Mouse (Mus musculus): Measurements from ENCODE around the gene Spink8.
"Not testable (repeated sequence)": the region's sequence is repeated elsewhere in the genome, so short reads cannot be mapped to it uniquely, and the experiment has no call there.

Gene Spink8
- long read RNA-seq, experiment 1, partial matches to known transcripts = 0 of 3 reads
- long read RNA-seq, experiment 1, other reads (novel, unspliced or antisense) = 0 of 3 reads
- long read RNA-seq, experiment 2, partial matches to known transcripts = 0 of 1 reads
- long read RNA-seq, experiment 2, other reads (novel, unspliced or antisense) = 0 of 1 reads

DNA sequence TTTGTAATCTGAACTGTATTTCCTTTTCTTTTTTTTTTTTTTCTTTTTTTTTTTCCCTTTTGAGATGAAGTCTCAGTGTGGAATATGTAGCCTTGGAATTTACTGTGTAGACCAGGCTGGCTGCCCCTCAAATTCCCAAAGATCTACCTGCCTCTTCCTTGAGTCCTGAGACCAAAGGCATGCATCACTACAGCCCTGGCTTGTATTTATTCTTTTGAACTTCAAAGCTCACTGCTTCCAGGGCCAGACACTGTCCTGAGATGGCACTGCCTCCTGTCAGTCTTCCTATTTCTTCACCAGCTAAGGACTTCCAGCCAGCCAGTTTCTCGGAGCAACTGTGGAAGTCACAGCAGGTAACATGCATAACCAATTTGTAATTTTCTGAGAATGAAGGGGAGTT, at the start of gene Spink8:
Spink8 (plus strand) TSS at position 301 of the 400 bp plus-strand sequence.
- intact Hi-C loops (cut with DNase I) = no loop called here

DNA sequence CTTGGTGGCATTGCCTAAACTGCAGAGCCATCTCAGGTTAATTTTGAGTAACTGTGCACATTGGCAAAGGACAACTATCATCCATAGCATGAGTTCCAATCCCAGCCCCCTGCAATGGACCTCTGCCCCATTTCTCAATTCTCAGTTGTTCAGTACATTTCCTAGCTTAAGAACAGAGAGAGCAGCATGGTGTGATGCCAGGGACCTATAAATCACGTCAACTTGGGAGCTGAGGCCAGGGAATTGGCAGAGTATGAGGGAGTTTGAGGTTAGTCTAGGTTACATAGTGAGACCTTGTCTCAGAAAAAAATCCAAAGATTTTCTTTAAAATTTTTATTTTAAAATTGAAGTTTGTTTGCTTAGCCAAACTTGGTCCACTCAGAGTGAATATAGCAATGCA, 45.2 kb upstream of the Spink8 start:
- intact Hi-C loops (cut with DNase I) = not testable (repeated sequence)

DNA sequence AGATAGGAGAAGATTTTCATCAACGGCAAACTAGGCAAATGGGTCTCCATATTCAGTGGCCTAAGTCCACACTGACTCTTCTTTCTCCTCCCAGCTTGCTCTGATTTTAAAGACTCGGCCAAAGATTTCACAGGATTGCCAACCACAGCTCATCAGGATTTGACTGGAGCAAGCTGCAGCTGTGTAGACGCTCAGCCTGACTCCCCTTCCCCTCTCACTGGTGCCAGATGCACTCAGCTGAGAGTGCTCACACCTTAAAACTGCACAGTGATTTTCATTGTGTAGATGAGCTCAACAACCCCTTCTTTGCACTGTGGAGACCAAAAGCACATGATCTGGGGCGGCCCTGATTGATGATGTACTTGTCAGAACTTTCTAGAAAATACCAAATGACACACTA, 21.5 kb upstream of the Spink8 start, which contains the start of gene Fbxw27:
Fbxw27 (minus strand) TSS at position 101 of the 400 bp plus-strand sequence.
- intact Hi-C loops (cut with DNase I) = not testable (repeated sequence)

DNA sequence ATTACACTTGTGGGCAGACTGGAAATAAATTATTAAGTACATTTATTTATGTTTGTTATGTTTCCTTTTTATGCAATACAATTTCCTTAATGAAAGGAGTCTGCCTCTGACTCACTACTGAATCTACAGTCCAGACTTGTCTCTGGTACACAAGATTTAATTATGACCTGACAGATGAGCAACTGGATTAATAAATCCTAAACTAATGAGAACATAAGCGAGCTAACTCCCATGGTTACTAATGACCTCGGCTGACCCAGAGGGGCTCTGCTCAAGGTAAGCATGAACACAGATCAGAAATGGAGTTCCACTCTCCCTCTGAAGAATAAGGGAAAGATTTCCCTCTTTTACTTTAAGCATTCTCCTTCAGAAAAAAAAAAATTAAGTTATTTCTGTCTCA, 16.9 kb upstream of the Spink8 start:
- intact Hi-C loops (cut with DNase I) = no loop called here

DNA sequence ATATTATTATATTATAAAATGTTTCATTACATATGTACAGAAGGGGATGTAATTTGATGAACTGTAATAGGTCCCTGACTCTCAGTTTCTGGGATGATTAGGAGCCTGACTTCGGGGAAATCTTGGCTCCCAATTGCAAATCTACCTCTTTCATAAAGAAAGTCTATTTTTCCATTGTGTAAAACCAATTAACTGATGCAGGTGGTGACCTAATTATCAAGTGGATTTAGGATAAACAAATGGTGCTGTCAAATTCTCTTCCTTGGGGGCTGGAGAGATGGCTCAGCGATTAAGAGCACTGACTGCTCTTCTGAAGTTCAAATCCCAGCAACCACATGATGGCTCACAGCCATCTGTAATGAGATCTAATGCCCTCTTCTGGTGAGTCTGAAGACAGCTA, 16.3 kb upstream of the Spink8 start:
- intact Hi-C loops (cut with DNase I) = no loop called here

DNA sequence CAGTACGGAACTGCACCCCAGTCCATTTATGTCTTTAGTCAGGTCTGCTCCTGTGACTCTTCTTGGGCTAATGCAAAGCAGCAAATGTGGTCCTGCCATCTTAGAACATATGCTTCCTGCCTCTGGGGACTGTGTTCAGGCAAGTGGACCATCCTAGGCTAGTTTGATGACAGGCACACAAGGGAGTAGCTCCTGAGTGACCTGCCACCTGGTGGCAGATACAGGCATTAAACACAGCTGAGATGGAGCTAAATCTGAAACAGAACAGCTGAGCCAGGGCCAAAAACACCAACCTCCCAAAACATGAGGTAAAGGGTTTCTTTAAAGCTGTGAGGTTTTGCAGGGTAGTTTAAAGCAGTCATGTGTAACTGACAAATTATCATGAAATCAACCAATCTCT, 14.0 kb upstream of the Spink8 start:
- intact Hi-C loops (cut with DNase I) = no loop called here

DNA sequence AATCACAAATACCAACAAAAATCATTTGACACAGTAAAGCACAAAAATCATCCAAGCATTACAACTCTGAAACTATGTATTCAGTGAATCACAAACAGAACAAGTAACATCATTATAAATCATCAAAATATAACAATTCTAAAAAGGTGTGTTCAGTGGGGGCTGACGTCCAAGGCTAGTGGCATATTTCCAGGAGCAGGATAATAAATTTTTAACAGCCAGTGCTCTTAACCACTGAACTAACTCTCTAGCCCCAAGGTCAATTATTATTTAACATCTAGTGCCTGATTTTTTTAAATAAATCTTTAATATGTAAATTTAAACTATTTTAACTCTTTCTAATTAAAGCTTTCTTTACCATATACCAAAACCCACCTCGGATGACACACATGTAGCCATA, 6.5 kb upstream of the Spink8 start:
- intact Hi-C loops (cut with DNase I) = not testable (repeated sequence)

DNA sequence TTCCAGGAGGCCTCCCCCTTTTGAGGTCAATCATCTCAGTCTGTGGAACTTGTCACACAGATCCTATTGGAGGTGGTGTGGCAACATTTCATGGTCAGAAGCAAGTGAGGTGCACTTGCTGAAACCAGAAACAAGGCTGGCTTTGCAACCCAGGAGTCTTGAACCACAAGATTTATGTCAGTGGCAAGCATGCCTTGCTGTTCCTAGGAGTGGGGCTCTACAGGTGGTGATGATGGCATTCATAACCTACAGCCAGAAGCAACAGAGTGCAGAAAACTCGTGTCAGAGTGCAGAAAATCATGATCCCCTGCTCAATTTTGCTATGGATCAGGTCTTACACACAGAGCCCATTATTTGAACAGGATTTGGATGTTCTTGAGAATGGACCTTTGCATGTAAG, 5.8 kb upstream of the Spink8 start:
- intact Hi-C loops (cut with DNase I) = no loop called here

DNA sequence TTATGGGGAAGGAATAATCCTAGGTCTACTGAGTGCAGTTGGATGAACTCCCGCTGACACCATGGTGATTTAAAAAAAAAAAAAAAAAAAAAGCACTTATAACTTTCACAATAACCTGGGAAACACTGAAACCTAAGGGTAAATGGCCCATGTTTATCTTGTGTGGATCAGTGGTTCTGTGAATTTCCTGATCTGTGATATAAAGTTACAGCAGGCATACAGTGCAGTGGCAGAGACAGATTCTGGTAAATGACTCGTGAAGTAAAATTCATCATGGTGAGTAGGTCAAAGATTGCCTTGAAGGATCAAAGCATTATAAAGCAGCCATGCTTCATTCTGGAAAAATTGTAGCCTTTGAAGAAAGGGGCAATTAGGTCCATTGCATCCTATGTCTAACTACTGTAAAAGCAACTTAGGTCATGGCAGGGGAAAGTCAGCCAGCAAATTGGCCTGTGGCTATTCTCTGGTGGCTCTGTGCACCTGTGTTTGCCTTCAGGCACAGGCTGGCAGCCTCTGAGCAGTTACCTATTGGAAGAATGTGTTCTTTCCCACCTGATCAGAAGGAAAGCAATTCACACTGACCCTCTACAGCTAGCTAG, 5.3 kb upstream of the Spink8 start:
- intact Hi-C loops (cut with DNase I) = no loop called here

DNA sequence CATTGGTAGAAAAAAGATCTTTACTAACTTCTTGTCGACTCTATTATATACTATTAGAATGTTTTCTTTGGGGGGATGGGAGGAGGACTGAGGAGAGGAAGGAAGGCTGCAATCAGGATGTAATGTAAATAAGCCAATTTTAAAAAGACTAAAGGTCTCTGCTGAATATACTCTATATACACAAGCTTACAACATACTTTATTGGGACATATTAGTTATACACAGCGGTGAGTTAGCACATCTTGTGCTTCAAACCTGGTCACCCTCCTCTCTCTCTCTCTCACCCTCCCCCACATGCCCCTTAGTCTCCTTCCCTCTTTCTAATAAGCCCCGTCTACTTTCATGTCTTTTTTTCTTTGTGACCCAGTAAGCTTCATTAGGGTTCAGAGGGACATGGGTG, 4.2 kb upstream of the Spink8 start:
- intact Hi-C loops (cut with DNase I) = no loop called here

DNA sequence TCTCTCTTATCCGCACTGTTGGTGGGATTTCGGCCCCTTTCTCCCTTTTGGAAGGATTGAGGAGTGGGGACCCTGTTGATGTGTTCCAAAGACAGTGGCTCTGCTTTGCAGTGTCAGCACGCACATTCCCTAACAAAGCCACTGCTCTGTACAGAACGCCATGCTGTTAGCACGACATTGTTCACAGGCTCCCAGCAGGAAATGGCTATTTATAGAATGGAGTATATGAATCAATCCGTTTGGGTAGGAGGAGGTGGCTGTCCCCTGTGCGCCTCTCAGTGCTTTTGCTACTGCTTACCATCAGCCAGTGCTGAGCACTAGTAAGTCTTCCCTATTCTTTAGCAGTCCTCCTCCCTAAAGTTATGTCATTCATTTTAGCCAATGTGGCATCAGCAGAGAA, 1.3 kb downstream of the Spink8 start:
- intact Hi-C loops (cut with DNase I) = no loop called here

DNA sequence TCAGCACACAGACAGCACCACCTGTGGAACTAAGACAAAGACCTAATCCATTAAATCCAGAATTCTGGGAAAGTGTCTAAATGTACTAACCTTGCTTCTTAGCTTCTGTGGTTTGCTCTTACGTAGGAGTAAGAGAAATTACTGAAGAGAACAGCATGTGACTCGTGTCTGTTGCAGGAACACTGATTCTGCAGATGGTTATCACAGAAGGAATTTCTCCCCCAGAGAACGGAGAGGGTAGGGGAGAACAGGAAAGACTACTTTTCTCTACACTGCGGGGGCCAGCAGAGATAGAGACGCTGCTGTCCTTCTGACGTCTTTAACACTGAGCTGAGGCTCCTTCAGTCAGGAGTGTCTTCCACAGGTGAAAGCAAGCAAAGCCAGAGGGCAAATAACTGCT, 4.3 kb downstream of the Spink8 start:
- intact Hi-C loops (cut with DNase I) = no loop called here

DNA sequence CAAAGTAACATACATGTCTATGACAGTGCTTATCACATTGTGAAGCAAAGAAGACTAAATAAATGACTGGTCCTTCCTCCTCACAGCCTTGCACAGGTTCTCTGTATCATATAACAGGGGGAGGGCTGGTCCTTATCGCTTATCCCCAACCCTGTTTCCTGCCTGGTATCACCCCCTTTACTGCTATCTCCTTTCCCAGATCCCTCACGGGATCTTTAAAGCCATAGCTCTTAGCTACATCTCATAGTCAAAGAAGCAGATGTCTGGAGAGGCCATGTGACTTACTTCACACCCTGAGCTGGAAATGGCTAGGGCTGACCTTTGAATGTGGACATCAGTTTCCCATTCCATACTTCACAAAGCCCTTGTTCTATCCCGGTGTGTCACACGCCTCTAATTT, 13.7 kb downstream of the Spink8 start:
- intact Hi-C loops (cut with DNase I) = loop anchor here (10.0 kb wide), 1 partner anchor 161 kb away; the partner anchor contains the start of gene Fbxw25

DNA sequence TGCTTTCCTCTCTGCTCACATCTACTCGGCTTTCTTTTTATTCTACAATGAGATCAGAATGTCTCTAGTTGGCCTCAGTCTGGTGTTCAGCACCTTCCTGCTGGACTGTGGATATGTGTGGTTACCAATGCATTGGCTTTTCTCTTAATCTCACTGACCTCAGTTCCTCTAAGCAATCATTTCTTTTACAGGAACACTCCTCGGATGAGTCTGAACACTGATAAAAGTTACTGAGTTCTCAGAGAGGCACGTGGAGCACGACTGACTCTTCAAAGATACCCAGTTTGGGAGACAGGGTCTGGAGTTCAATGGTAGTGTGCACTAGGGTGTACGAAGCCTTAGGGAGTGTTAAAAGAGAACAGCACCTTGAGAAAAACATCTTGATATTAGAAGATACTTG, 14.1 kb downstream of the Spink8 start:
- intact Hi-C loops (cut with DNase I) = loop anchor here (10.0 kb wide), 1 partner anchor 161 kb away; the partner anchor contains the start of gene Fbxw25

DNA sequence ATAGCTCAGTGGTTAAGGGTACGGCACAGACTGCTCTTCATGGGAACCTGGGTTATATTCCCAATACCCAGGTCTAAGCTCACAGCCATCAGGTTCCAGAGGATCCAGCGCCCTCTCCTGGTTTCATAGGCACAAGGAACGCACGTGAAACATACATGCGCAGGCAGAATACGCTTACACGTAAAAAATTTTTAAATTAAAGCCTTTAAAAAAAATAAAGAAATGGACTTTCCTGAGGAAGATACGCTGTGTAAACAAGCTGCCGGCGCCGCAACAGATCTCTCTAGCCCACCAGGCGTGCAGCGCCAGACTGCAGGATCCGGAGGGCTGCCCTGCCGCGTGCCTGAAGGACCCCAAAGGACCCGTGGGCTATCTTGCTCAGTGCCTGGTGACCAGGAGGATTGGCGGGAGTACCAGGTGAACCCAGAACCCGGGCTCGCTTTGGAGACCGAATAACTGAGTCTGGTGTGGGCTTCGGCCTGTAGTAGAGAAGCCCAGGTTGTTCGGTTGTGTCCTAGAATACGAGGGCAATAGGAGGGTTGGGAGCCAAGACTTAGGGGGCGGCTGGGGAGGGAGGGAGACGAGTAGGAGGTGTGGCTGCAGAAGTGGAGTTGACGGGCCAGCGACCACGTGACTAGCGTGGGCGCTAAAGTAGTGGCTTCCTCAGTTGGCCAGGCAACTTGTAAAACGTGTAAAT, 20.5 kb downstream of the Spink8 start, which contains the start of gene Nme6:
Nme6 (plus strand) TSS at position 359 of the 697 bp plus-strand sequence.
- intact Hi-C loops (cut with DNase I) = no loop called here

DNA sequence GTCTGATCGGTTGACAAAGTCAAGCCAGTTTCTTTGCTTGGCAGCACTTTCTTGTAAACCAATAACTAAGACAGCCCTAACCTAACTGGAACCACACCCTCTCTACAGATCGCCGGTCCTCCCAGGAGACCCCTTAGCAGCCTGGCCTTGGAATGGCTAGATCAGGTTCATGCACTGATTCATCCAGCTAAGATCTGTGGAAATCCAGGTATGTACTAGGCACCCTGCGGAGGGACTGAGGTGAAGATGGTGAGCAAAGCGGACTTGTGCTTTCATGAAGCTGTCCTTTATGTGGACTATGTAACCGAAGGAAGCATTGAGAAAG, 21.0 kb downstream of the Spink8 start:
- intact Hi-C loops (cut with DNase I) = no loop called here

DNA sequence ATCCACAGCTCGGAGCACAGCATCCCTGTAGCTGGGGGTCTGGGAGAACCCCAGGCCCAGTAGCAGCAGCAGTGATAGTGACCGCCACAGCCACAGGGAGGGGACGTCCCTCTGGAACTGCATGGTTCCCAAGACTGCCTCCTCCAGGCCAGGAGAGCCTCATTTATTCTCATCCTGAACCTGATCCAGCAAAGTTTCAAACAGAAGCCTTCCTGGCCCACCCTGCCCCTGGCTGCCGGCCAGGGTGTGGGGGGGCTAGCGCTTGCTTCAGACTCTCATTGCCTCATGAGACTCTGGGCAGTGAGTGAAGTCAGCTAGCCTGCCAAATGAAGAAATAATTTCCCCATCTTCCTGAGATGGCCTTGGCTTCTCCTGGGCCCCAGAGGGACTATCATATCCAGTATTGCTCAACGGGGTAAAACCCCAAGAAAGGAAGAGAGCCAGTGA, 37.3 kb downstream of the Spink8 start, which contains the start of gene Camp:
Camp (minus strand) TSS at position 306 of the 447 bp plus-strand sequence.
- intact Hi-C loops (cut with DNase I) = no loop called here

DNA sequence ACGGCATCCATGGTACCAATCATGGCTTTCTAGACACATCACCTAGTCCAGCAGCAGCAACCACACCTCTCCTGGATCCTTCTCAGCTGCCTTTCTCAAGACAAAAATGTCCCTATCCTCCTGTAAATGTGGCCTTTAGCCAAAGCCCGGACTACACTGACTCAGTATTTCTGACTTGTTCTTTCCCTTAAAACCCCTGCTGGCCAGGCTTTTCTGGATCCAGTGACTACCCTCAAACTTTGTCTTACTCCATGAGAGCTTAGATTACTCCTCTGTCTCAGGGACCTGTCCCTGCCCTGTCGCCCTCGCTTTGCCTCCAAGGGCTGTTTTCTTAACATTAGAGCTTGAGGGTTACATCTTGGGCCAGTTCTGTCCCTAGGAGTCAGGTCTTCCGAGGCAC, 38.0 kb downstream of the Spink8 start:
- intact Hi-C loops (cut with DNase I) = no loop called here

DNA sequence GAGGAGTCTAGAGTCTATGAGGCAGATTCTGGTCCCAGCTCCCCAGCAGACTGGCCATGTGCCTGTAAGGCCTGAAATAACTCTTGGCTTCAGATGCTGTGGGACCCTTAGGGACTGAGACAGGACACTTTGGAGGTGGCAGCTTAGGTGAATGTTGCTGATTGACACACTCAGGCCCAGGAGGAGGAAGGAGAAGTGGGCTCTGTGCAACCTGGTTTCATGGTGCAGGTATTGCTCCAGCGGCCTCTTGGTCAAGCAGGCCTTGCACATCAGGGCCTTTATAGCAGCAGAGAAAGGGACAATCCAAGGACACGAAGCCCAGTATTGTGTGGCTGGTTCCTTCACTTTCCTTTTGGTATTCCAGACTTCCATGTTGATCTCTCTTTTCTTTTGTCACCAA, 42.3 kb downstream of the Spink8 start:
- intact Hi-C loops (cut with DNase I) = no loop called here

DNA sequence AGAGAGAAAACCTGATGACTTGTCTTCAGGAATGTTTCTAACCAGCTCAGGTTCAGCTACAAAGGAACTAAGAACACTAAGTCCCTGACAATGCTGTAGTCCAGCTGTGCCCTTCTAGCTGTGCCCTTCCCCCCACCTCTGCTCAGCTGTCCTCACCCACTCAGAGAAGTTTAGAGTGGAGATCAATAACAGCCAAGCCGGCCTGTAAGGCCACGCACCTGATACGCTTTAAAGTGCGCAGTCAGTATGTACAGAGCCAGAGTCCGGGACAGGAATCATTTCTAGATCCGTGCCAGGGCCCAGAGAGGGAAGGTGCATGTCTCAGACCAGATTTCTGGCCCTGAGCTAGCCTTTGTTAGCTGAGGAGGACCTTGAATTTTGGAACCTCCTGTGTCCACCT, 43.9 kb downstream of the Spink8 start:
- intact Hi-C loops (cut with DNase I) = no loop called here

DNA sequence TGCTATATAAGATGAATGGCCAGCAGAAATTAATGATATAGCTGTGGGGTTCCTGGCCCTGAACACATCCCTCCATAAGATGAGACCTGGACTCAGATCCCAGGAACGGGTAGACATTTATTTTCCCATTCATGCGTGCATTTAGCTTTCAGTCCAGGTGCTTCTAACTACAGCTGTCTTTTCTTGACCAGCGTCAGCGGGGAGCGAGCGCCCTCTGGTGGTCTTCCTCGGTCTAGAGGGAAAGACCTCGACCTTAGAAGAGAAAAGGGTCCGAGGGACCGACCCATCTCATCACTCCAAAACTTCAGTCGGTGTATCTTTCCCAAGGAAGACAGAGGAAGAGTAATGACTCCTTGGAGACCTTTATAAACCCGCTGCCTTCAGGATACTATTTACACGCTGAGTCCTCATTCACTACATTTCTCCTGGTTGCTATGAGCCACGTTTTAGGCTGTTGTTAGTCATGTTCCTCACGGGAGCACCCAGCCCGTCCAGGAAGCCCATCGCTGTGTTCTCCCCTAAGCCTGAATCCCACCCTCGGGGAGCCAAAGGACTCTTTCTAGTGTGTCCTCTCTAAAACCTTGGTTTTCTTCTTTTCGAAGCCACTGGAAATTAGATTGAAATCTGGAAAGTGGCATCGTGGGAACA, 50.4 kb downstream of the Spink8 start:
- intact Hi-C loops (cut with DNase I) = no loop called here

DNA sequence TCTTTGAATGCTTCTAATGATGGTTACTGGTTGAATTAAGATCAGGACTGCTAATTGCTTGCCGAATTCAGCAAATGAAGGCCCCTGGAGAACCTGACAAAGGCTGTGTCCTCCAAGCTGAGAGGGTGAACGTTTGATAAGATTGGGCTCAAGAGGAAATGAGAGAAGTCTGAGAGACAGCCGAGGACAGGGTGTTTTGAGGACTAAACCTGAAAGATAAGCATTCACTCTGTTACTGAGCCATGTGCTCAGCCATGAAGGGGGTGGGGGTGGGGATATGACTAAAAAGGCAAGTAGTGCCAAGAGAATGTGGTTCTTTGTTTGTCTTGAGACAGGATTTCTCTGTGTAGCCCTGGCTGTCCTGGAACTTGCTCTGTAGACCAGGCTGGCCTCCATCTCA, 51.0 kb downstream of the Spink8 start:
- intact Hi-C loops (cut with DNase I) = no loop called here
